Mouse (Mus musculus) bone marrow macrophage, adult 2 months (primary cell): Measurements from ENCODE around the gene Ppp2ca.

Source experiments
- CTCF ChIP-seq: IDR thresholded peaks from 2 replicates; pipeline ENCODE4 v1.5.1; 2012; ENCODE audit warnings: low read depth, mild to moderate bottlenecking, low read length, moderate library complexity
- POLR2A ChIP-seq: IDR thresholded peaks from 2 replicates; pipeline ENCODE4 v1.6.1; 2012; ENCODE audit warnings: mild to moderate bottlenecking, low read depth, low read length, borderline replicate concordance

- peak; percentile 75 for TF ChIP-seq CTCF
- no peak for TF ChIP-seq POLR2A
Measured at GRCm38 (mm10) chr11:52064398-52064797, 34.1 kb upstream of the Ppp2ca start.
